Mouse (Mus musculus) mouse embryonic stem cell (cell line): ENCODE measurements at regions not wholly inside any gene's neighbourhood (a gene's known extent, or its start where the extent isn't known, plus 50 kb on each side); places are given as distances from the start of the nearest gene placed in this dataset.
"Not testable (repeated sequence)": the region's sequence is repeated elsewhere in the genome, so short reads cannot be mapped to it uniquely, and the experiment has no call there.

Experiments
- in situ Hi-C, 2 experiments: fragments of 300-500 bp; cut with MboI; formaldehyde crosslinking; loops; 1 replicate in 1 of 2; 3 replicates in 1 of 2; pipeline ENCODE4 v1.14.3; 2019 to 2020; ENCODE audit warnings: low sequenced_read_pairs in 2 of 2, low pct_unique_long_range_greater_than_20kb in 1 of 2, mixed read lengths in 1 of 2; ENCODE audit not compliant: unreplicated experiment in 1 of 2

DNA sequence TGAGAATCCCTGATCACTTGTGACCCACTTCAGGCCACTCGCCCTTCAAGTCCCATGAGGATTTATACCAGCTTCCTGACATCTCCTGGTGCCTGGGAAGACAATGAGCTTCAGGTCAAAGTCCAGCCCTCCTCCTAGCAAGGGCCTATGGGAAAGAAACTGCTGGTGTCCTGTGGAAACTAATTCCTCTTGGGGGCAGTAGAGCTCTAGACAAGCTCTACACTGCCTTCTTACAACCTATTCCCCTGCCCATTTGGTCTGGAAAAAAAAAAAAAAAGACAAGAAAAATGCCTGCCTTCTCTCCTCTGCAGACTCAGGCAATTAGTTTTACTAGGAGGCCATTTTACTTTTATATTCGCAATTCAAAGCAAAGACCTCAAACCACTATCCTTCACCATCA lies 132.6 kb upstream of the Olfr1324 start:
- in situ Hi-C loops, result no loop called here

DNA sequence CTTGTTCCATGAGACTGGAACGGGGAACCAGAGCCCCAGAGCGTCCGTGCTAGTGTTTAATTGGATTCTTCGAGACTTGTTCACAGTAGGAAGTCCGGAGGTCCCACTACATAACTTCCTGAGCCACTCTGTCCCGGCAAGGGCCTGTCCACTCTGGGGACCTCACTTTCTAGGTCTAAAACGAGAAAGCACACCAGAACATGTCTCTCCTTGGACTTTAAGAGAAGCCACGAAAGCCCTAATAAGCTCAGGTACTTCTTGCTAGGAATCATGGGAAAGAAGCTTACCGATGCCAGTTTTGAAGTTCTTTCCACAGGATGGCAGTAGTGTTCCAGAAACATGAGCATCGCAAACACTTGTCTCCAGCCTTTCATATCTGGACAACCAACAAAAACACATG lies 122.0 kb upstream of the Olfr1324 start:
- in situ Hi-C loops, result no loop called here

DNA sequence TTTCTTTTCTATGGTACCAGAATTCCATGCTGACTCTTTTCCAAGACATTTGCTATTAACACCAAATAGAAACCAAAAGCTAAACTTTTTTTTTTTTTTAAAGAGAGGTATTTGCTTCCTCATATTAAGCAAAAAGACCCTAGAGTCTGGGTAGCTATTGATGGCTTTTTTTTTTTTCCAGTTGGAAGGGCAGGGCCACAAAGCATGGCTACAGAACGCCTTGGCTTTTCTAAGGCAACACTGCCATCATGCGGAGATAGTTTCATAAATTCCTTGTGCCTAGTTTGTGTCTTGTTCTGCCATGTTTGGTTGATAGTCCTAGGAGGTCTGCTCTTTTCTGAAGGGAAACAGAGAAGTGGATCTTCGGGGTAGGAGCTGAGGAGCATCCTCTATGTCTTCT lies 121.4 kb upstream of the Olfr1324 start:
- in situ Hi-C loops, result no loop called here

DNA sequence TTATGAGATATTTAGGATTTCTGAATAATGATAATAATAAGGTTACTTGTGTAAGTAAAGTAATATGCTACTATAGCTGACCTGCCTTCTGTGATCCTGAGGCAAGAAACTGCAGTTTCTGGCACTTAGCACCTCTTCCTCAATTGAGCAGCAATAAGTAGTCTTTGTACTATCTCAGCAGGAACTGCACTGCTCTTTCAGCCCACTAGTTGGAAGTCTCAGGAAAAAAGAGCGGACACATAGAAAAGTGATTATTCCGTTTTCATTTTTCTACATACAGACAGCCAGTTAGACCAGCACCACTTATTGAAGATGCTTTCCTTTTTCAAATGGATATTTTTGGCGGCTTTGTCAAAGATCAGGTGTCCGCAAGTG lies 109.5 kb upstream of the Olfr1324 start:
- in situ Hi-C loops, result not testable (repeated sequence)

DNA sequence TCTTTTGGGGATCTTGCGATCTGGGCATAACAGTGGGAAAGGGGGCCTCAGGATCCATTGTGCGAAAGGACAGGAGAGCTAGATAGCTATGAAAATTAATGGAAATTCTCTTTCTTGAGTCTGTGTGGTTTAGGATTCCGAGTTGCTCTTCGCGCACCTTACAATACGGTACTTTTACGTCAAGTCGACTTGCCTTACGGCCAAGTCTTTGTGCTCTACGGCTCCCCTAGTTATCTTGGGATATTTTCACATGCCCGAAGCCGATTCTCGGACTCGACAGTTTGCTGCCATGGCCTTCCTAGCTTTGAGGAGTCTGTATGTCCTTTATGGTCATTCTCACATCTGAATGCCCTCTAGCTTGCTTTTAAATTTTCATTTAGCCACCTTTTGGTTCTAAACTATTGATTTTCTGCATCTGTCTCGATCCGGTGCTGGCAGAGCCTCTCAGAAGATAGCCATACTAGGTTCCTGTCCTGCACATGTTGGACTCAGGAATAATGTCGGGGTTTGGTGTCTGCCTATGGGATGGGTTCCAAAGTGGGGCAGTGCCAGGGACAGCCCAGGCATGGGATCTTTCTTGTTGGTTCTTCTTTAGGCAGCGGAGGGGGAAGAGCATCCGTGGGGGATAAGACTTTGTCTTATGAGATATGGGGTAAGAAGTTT lies 109.0 kb upstream of the Olfr1324 start:
- in situ Hi-C loops, result no loop called here

DNA sequence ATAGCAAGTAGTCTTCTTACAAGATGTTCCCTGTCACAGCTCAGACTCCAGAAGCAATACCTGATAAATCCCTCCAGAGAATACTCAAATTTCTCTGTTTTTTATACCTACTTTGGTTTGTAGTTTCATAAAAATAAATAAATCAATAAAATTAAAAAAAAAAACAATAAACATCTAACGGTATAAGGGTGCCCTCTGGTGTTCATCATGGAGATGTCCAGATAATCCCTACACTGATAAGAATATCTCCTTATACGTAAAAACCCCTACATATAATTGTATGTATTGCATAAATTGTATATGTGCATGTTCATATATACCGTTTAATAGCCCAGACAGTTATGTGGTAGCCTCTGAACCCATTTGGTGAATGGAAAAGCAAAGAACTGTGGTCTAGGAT lies 75.7 kb upstream of the Olfr1324 start:
- in situ Hi-C loops, result no loop called here

DNA sequence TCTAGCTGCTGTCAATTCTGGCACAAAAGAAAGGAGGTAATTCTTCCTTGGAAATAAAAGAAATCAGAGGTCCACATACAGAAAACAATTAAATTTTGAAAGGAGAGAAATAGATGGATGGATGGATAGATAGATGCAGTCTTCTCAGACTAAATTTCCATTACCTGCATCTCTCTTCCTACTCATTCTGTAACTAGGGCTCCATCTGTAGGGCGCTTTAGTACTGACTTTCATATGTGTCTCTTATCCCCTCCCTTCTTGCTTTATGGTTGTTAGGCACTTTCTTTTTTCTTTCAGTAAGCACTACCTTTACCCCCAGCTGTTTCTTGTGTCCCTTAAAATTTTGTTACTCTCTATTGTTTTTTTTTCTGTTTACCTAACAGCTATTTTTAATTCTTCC lies 72.9 kb upstream of the Olfr1324 start:
- in situ Hi-C loops, result no loop called here

DNA sequence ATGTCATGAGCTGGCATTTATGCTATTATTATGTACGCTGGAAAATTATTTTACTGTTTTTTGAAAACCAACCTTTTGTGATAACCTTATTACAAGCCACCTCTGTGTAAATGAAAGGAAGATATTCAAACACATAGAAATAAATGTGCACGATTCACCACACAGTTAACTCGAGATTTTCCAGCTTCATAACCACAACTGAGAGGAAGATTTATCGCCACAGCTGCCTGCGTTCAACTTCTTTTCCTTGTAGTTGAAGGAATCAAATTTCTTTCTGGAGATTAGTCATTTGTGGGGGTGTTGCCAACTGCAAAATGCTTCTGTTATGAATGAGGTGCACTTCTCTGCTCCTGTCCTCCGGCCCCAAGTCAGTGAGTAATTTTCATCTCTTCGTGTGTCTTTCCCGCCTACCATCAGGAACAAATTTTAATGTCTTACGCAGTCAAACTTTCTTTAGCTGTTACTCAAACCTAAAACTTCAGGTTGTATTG lies 62.2 kb upstream of the Olfr1324 start:
- in situ Hi-C loops, result not testable (repeated sequence)
